Mouse (Mus musculus) bone marrow, adult 2 months (tissue): ENCODE measurements around the gene Xrcc3. TPM values are rescaled to one million over a fixed set of nuclear protein-coding genes. Genes with fewer than 3 reads are reported as not detected.

ENCODE experiments used
- H3K27ac ChIP-seq: fragments of 200-500 bp; 2 replicates; pipeline ENCODE4 v1.5.1; 2012; ENCODE audit warnings: low read depth, mild to moderate bottlenecking, control low read depth, inconsistent platforms, low read length; ENCODE audit not compliant: control insufficient read depth, poor library complexity, insufficient read depth
- H3K4me1 ChIP-seq: fragments of 200-500 bp; 2 replicates; pipeline ENCODE4 v1.6.1; 2011; ENCODE audit warnings: low read length; ENCODE audit not compliant: control insufficient read depth, insufficient read depth
- H3K4me3 ChIP-seq: fragments of 200-500 bp; replicated peaks from 2 replicates; pipeline ENCODE3; 2011; ENCODE audit warnings: mild to moderate bottlenecking, low read depth, low read length, control low read depth; ENCODE audit not compliant: control insufficient read depth
- CTCF ChIP-seq: fragments of 200-500 bp; IDR thresholded peaks from 2 replicates; pipeline ENCODE4 v1.5.1; 2011; ENCODE audit warnings: low read length, control low read depth; ENCODE audit not compliant: control insufficient read depth, insufficient read depth
- POLR2A ChIP-seq: fragments of 200-500 bp; IDR thresholded peaks from 2 replicates; pipeline ENCODE4 v1.6.1; 2011; ENCODE audit warnings: low read depth, mild to moderate bottlenecking, control low read depth, low read length, borderline replicate concordance; ENCODE audit not compliant: control insufficient read depth
- WGBS: fragments of 180-500 bp; shearing (Covaris S2); methylation state at CpG from one replicate; pipeline ENCODE4 v1.1.7; 2018; 5-methylcytosine and 5-hydroxymethylcytosine counted together
- polyA plus RNA-seq: library from polyadenylated mRNA; stranded (reverse); fragments of >200 nt; gene quantifications from 2 replicates; pipeline ENCODE4 v1.2.4, GENCODE M21; 2011; ENCODE audit warnings: low replicate concordance; ENCODE audit not compliant: missing spikeins, insufficient read depth, insufficient read length

Xrcc3 gene
- polyA plus RNA-seq, 1 experiment, result 11.6 TPM

GRCm38 (mm10) chr12:111794526-111795179, 19.0 kb downstream of the Xrcc3 start:
- Histone ChIP-seq H3K4me1 (no peaks in the 10 kb centered on the region; the same call in 1 of the 2 replicates), H3K4me3 (no peak overlapping the region), H3K27ac (no peak overlapping the region; the same call in 1 of the 2 replicates)
- 91% methylated on average over 18 of the region's 18 CpGs for WGBS
- TF ChIP-seq POLR2A, result no peak
- TF ChIP-seq CTCF, result no peak

GRCm38 (mm10) chr12:111794102-111794501, 19.6 kb downstream of the Xrcc3 start:
- H3K4me1 ChIP-seq, result no peaks in the 10 kb centered on the region; the same call in 1 of the 2 replicates
- TF ChIP-seq CTCF, result no peak
- TF ChIP-seq POLR2A, result no peak
- no peak overlapping the region; the same call in 1 of the 2 replicates for H3K27ac ChIP-seq
- H3K4me3 ChIP-seq, result no peak overlapping the region
- 65% methylated on average over 22 of the region's 22 CpGs for WGBS

GRCm38 (mm10) chr12:111791474-111792104, 22.1 kb downstream of the Xrcc3 start:
- Histone ChIP-seq H3K4me1 (no peaks in the 10 kb centered on the region; the same call in 1 of the 2 replicates), H3K27ac (no peak overlapping the region), H3K4me3 (no peak overlapping the region)
- TF ChIP-seq CTCF (no peak), POLR2A (no peak)
- 87% methylated on average over 13 of the region's 13 CpGs for WGBS

GRCm38 (mm10) chr12:111790631-111791030, 23.0 kb downstream of the Xrcc3 start:
- 86% methylated on average over 7 of the region's 7 CpGs for WGBS
- TF ChIP-seq POLR2A (no peak), CTCF (no peak)
- Histone ChIP-seq H3K4me3 (no peak overlapping the region), H3K4me1 (no peaks in the 10 kb centered on the region; the same call in 1 of the 2 replicates), H3K27ac (no peak overlapping the region)

GRCm38 (mm10) chr12:111790090-111790489, 23.6 kb downstream of the Xrcc3 start:
- 90% methylated on average over 5 of the region's 5 CpGs for WGBS
- no peak overlapping the region for H3K4me3 ChIP-seq
- no peaks in the 10 kb centered on the region; the same call in 1 of the 2 replicates for H3K4me1 ChIP-seq
- H3K27ac ChIP-seq, result no peak overlapping the region
- TF ChIP-seq POLR2A (no peak), CTCF (no peak)

- TF ChIP-seq CTCF (no peak), POLR2A (no peak)
- no peak overlapping the region for H3K27ac ChIP-seq
- no peak overlapping the region for H3K4me3 ChIP-seq
- 79% methylated on average over 6 of the region's 6 CpGs for WGBS
- no peaks in the 10 kb centered on the region for H3K4me1 ChIP-seq
Observed at GRCm38 (mm10) chr12:111787015-111787414, 26.7 kb downstream of the Xrcc3 start.

GRCm38 (mm10) chr12:111785174-111785573, 28.5 kb downstream of the Xrcc3 start:
- TF ChIP-seq POLR2A (no peak), CTCF (no peak)
- Histone ChIP-seq H3K27ac (no peak overlapping the region), H3K4me1 (no peaks in the 10 kb centered on the region), H3K4me3 (no peak overlapping the region)
- 75% methylated on average over 15 of the region's 15 CpGs for WGBS

DNA sequence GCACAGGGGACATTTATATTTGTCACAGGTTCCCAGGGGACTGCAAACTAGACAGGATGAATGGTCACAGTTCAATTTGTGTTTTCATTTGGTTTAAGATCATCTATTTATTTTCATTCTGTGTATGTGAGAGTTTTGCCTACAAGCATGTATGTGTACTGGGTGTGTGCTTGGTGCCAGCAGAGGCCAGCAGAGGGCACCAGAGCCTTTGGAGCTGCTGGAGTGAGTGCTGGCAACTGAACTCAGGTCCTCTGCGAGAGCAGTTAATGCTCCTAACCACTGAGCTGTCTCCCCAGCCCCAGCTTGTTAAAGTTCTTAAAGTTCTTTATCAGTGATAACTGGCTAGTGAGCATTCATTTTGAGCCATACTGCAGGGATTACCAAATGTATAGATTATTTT, 34.1 kb downstream of the Xrcc3 start:
- TF ChIP-seq CTCF (peak; percentile 44; the same call in 1 of the 2 replicates), POLR2A (no peak)
- H3K4me1 ChIP-seq, result no peaks in the 10 kb centered on the region
- WGBS, result 95% methylated on average over 1 of the region's 1 CpGs
- H3K27ac ChIP-seq, result no peak overlapping the region
- no peak overlapping the region for H3K4me3 ChIP-seq

GRCm38 (mm10) chr12:111777919-111778318, 35.8 kb downstream of the Xrcc3 start:
- TF ChIP-seq CTCF (no peak), POLR2A (no peak)
- Histone ChIP-seq H3K4me1 (no peaks in the 10 kb centered on the region), H3K27ac (no peak overlapping the region), H3K4me3 (no peak overlapping the region)
- WGBS, result 90% methylated on average over 13 of the region's 13 CpGs
